Mouse (Mus musculus): ENCODE measurements at regions not wholly inside any gene's neighbourhood (a gene's known extent, or its start where the extent isn't known, plus 50 kb on each side); places are given as distances from the start of the nearest gene placed in this dataset.

DNA sequence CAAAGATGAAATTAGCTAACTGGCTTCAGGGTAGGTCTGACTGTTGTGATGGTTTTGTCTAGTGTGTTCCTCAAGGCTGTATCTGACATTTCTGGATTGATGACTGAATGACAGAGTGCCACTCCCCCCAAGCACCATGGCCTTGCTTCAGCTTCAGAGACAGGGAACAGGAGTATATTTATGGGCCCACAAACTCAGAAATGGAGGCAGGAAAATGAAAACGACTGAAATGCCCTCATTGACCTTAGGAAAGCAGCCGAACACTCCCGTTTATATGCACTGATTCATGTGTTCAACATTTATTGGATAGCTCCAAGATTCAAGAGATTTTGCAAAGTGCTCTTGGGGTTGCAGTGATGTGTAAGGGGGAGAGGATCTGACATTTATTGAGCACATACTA is 288.3 kb downstream of the Slc4a3 start:
- H3K4me1 ChIP-seq (ENCODE audit: control insufficient read depth in 2 of 2, insufficient read depth in 2 of 2, low read length in 2 of 2, poor library complexity in 1 of 2): no peaks in the 10 kb centered on the region
- H3K36me3 ChIP-seq (ENCODE audit: control insufficient read depth, insufficient read depth, low read length, poor library complexity, severe bottlenecking): no peaks in the 10 kb centered on the region
- no peak for TF ChIP-seq HCFC1 (IDR thresholded peaks at IDR 0.05; ENCODE audit: borderline replicate concordance, insufficient read depth, low read length)
- no peak for TF ChIP-seq MAFK (IDR thresholded peaks at IDR 0.05; ENCODE audit: insufficient read depth, low read depth, low read length)
- no peak for TF ChIP-seq CHD2 (IDR thresholded peaks at IDR 0.05; ENCODE audit: low read depth, low read length)
- no peak for TF ChIP-seq ZNF384 (IDR thresholded peaks at IDR 0.05; ENCODE audit: low read depth, low read length)
- in situ Hi-C loops (cut with MboI; ENCODE audit: low sequenced_read_pairs in 2 of 2, unreplicated experiment in 2 of 2): no loop called here
- DNase-seq (ENCODE audit: low read depth, low spot score): no peak
- no peak overlapping the region for H3K9ac ChIP-seq (ENCODE audit: insufficient read depth, low read depth, low read length, poor library complexity, severe bottlenecking)
- H3K4me3 ChIP-seq (ENCODE audit: insufficient read depth in 1 of 2, low read depth in 1 of 2, low read length in 2 of 2, poor library complexity in 1 of 2, severe bottlenecking in 1 of 2): no peak overlapping the region
- H3K9me3 ChIP-seq (ENCODE audit: control insufficient read depth, insufficient read depth, low read depth, low read length): no peaks in the 10 kb centered on the region
- H3K27ac ChIP-seq (ENCODE audit: insufficient read depth, low read depth, low read length, poor library complexity, severe bottlenecking): no peak overlapping the region

DNA sequence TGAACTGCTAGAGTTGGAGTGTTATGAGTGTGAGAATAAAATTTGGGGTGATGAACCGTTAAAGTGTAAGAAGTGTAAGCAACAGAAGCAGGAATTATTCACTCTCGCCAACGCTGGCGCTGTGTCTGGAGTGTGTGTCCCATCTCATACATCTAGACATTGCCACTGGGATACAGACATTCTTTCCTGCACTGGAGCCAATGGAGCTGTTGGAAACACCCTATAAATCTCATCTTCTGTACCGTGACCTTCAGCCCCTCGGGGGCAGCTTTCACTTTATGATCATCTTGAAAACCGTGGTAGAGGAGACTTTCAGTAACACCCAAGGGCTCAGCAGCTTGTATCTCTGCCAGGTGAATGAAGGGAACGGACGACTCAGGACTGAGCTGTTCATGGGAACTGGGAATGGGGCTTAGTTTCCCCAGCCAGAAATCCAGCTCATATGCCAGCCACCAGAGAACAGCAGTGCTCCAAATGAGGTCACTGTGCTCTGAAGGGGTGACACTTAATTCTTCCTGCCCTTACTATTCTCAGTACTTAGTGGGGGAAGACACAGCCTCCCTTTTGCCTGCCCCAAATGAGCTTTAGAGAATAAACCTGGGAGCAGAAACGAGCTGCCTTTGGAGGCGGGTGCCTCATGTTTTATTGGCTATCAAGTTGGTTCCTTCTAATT is 293.6 kb downstream of the Slc4a3 start:
- no peak overlapping the region for H3K9ac ChIP-seq (ENCODE audit: insufficient read depth, low read depth, low read length, poor library complexity, severe bottlenecking)
- H3K36me3 ChIP-seq (ENCODE audit: control insufficient read depth, insufficient read depth, low read length, poor library complexity, severe bottlenecking): no peaks in the 10 kb centered on the region
- H3K4me1 ChIP-seq (ENCODE audit: control insufficient read depth in 2 of 2, insufficient read depth in 2 of 2, low read length in 2 of 2, poor library complexity in 1 of 2): no peaks in the 10 kb centered on the region
- in situ Hi-C loops (cut with MboI; ENCODE audit: low sequenced_read_pairs in 2 of 2, unreplicated experiment in 2 of 2): no loop called here
- H3K4me3 ChIP-seq (ENCODE audit: insufficient read depth in 1 of 2, low read depth in 1 of 2, low read length in 2 of 2, poor library complexity in 1 of 2, severe bottlenecking in 1 of 2): no peak overlapping the region
- no peak overlapping the region for H3K27ac ChIP-seq (ENCODE audit: insufficient read depth, low read depth, low read length, poor library complexity, severe bottlenecking)
- DNase-seq (ENCODE audit: low read depth, low spot score): no peak
- no peaks in the 10 kb centered on the region for H3K9me3 ChIP-seq (ENCODE audit: control insufficient read depth, insufficient read depth, low read depth, low read length)
- TF ChIP-seq CHD2 (IDR thresholded peaks at IDR 0.05; ENCODE audit: low read depth, low read length): no peak
- no peak for TF ChIP-seq ZC3H11A (IDR thresholded peaks at IDR 0.05; ENCODE audit: borderline replicate concordance, low read depth, low read length)
- no peak for TF ChIP-seq MAFK (IDR thresholded peaks at IDR 0.05; ENCODE audit: insufficient read depth, low read depth, low read length)
- TF ChIP-seq HCFC1 (IDR thresholded peaks at IDR 0.05; ENCODE audit: borderline replicate concordance, insufficient read depth, low read length): no peak
- TF ChIP-seq ZNF384 (IDR thresholded peaks at IDR 0.05; ENCODE audit: low read depth, low read length): no peak

DNA sequence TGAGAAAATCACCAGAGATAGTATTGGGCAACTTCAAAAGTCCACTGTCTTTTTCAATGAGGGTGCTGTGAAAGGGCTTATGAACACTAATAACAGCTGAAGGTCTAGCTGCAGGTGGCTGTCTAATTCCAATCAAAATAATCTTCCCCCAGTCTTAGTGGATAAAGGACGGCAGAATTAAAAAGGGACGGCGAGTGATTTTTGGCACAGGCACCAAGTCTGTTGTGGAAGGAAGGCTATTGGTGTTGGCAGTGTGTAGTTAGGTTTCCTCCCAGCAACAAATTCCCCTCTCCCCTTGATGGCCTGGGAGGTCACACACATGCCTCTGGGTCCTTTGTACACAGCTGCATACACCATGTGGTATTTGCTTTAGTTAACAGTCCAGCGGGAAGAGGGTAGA is 296.3 kb downstream of the Slc4a3 start:
- in situ Hi-C loops (cut with MboI; ENCODE audit: low sequenced_read_pairs in 2 of 2, unreplicated experiment in 2 of 2): no loop called here
- Histone ChIP-seq H3K36me3 (ENCODE audit: control insufficient read depth, insufficient read depth, low read length, poor library complexity, severe bottlenecking) (no peaks in the 10 kb centered on the region), H3K9ac (ENCODE audit: insufficient read depth, low read depth, low read length, poor library complexity, severe bottlenecking) (no peak overlapping the region), H3K27ac (ENCODE audit: insufficient read depth, low read depth, low read length, poor library complexity, severe bottlenecking) (no peak overlapping the region), H3K4me3 (ENCODE audit: insufficient read depth in 1 of 2, low read depth in 1 of 2, low read length in 2 of 2, poor library complexity in 1 of 2, severe bottlenecking in 1 of 2) (no peak overlapping the region), H3K4me1 (ENCODE audit: control insufficient read depth in 2 of 2, insufficient read depth in 2 of 2, low read length in 2 of 2, poor library complexity in 1 of 2) (peaks cover 0 to 2% of the 10 kb centered on the region in 2 experiments; a peak in 1 of 4 replicates), H3K9me3 (ENCODE audit: control insufficient read depth, insufficient read depth, low read depth, low read length) (no peaks in the 10 kb centered on the region)
- TF ChIP-seq MAFK (IDR thresholded peaks at IDR 0.05; ENCODE audit: insufficient read depth, low read depth, low read length) (no peak), ZC3H11A (IDR thresholded peaks at IDR 0.05; ENCODE audit: borderline replicate concordance, low read depth, low read length) (no peak), HCFC1 (IDR thresholded peaks at IDR 0.05; ENCODE audit: borderline replicate concordance, insufficient read depth, low read length) (no peak), CHD2 (IDR thresholded peaks at IDR 0.05; ENCODE audit: low read depth, low read length) (no peak), ZNF384 (IDR thresholded peaks at IDR 0.05; ENCODE audit: low read depth, low read length) (no peak)
- no peak for DNase-seq (ENCODE audit: low read depth, low spot score)

DNA sequence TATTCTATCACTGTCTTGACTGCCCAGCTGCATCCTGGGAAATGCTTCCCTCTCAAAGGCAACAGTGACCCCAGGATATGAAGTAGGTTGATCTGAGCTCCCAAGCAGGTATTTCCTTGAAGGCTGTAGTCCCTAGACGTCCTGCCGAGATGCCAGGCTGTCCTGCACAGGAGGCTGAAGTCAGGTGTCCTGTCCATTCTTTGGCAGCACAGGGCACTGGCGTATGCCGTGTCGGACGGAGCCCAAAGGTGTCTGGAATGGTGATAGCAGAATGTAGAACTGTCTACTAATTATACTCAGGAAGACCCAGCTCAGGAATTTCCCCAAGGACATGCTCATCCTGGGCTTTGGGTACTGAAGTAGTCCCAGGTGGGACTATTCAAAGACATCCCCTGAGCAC is 297.3 kb downstream of the Slc4a3 start:
- Histone ChIP-seq H3K36me3 (ENCODE audit: control insufficient read depth, insufficient read depth, low read length, poor library complexity, severe bottlenecking) (no peaks in the 10 kb centered on the region), H3K27ac (ENCODE audit: insufficient read depth, low read depth, low read length, poor library complexity, severe bottlenecking) (no peak overlapping the region), H3K4me1 (ENCODE audit: control insufficient read depth in 2 of 2, insufficient read depth in 2 of 2, low read length in 2 of 2, poor library complexity in 1 of 2) (peaks cover 0 to 2% of the 10 kb centered on the region in 2 experiments; a peak in 1 of 4 replicates), H3K4me3 (ENCODE audit: insufficient read depth in 1 of 2, low read depth in 1 of 2, low read length in 2 of 2, poor library complexity in 1 of 2, severe bottlenecking in 1 of 2) (no peak overlapping the region), H3K9ac (ENCODE audit: insufficient read depth, low read depth, low read length, poor library complexity, severe bottlenecking) (no peak overlapping the region), H3K9me3 (ENCODE audit: control insufficient read depth, insufficient read depth, low read depth, low read length) (no peaks in the 10 kb centered on the region)
- no peak for TF ChIP-seq ZNF384 (IDR thresholded peaks at IDR 0.05; ENCODE audit: low read depth, low read length)
- TF ChIP-seq MAFK (IDR thresholded peaks at IDR 0.05; ENCODE audit: insufficient read depth, low read depth, low read length): no peak
- no peak for TF ChIP-seq ZC3H11A (IDR thresholded peaks at IDR 0.05; ENCODE audit: borderline replicate concordance, low read depth, low read length)
- no peak for TF ChIP-seq CHD2 (IDR thresholded peaks at IDR 0.05; ENCODE audit: low read depth, low read length)
- no peak for TF ChIP-seq HCFC1 (IDR thresholded peaks at IDR 0.05; ENCODE audit: borderline replicate concordance, insufficient read depth, low read length)
- in situ Hi-C loops (cut with MboI; ENCODE audit: low sequenced_read_pairs in 2 of 2, unreplicated experiment in 2 of 2): no loop called here
- DNase-seq (ENCODE audit: low read depth, low spot score): no peak

Data from ES-E14 (cell line).